Mouse (Mus musculus): ENCODE results near the gene Trmt10a. TPM values are rescaled to one million over a fixed set of nuclear protein-coding genes. Genes with fewer than 3 reads are reported as not detected.

The Trmt10a gene
- 1 to 10 TPM; 3.2 to 4.3 TPM for total RNA-seq (2021)

GRCm38 (mm10) chr3:138143315-138144059, at the start of gene Trmt10a:
TSS of gene Trmt10a (plus strand) at chr3:138143448.
- DNase-seq: peak; percentile 99
- intact Hi-C loops (cut with DNase I): loop anchor here (1.0 to 2.0 kb wide), 3 partner anchors 25 to 279 kb away; partner anchors contain the start of gene H2afz

GRCm38 (mm10) chr3:138095301-138095700, 47.9 kb upstream of the Trmt10a start:
- peak; percentile 15 to 42 for DNase-seq
- intact Hi-C loops (cut with DNase I): no loop called here

- DNase-seq: peak in 1 of 2 experiments; percentile 20
- intact Hi-C loops (cut with DNase I): loop anchor here (2.0 kb wide), 1 partner anchor 21 kb away; no protein-coding TSS in a partner anchor
These were observed 47.5 kb upstream of the Trmt10a start for GRCm38 (mm10) chr3:138095718-138096117.

GRCm38 (mm10) chr3:138096263-138097028, 46.8 kb upstream of the Trmt10a start:
- intact Hi-C loops (cut with DNase I): loop anchor here (2.0 kb wide), 1 partner anchor 22 kb away; no protein-coding TSS in a partner anchor
- DNase-seq: no peak

GRCm38 (mm10) chr3:138097718-138098117, 45.5 kb upstream of the Trmt10a start:
- DNase-seq: peak; percentile 39 to 46
- intact Hi-C loops (cut with DNase I): loop anchor here (2.0 kb wide), 1 partner anchor 23 kb away; no protein-coding TSS in a partner anchor

GRCm38 (mm10) chr3:138101936-138102335, 41.3 kb upstream of the Trmt10a start:
- intact Hi-C loops (cut with DNase I): no loop called here
- DNase-seq: no peak

- intact Hi-C loops (cut with DNase I): no loop called here
- no peak for DNase-seq
These were observed 39.6 kb upstream of the Trmt10a start for GRCm38 (mm10) chr3:138103690-138104089.

GRCm38 (mm10) chr3:138105056-138105455, 38.2 kb upstream of the Trmt10a start:
- DNase-seq: peak in 1 of 2 experiments; percentile 29
- intact Hi-C loops (cut with DNase I): no loop called here

- intact Hi-C loops (cut with DNase I): no loop called here
These were observed 36.4 kb upstream of the Trmt10a start for GRCm38 (mm10) chr3:138106887-138107286.

GRCm38 (mm10) chr3:138110910-138111782, 32.1 kb upstream of the Trmt10a start:
- no peak for DNase-seq
- intact Hi-C loops (cut with DNase I): no loop called here

More at GRCm38 (mm10) chr3:138106887-138107286, 36.4 kb upstream of the Trmt10a start:
- DNase-seq: no peak

GRCm38 (mm10) chr3:138114106-138114505, 29.1 kb upstream of the Trmt10a start:
- no peak for DNase-seq
- intact Hi-C loops (cut with DNase I): no loop called here

GRCm38 (mm10) chr3:138116871-138117270, 26.4 kb upstream of the Trmt10a start:
- intact Hi-C loops (cut with DNase I): no loop called here
- peak; percentile 84 to 85 for DNase-seq

- DNase-seq: no peak
- intact Hi-C loops (cut with DNase I): loop anchor here (2.0 kb wide), 1 partner anchor 24 kb away; the partner anchor contains the start of gene Trmt10a
These were observed 24.9 kb upstream of the Trmt10a start for GRCm38 (mm10) chr3:138118392-138118791.

GRCm38 (mm10) chr3:138118831-138119230, 24.4 kb upstream of the Trmt10a start:
- no peak for DNase-seq
- intact Hi-C loops (cut with DNase I): loop anchor here (2.0 kb wide), 1 partner anchor 24 kb away; the partner anchor contains the start of gene Trmt10a

- intact Hi-C loops (cut with DNase I): loop anchor here (2.0 kb wide), 1 partner anchor 23 kb away; the partner anchor contains the start of gene Trmt10a
- DNase-seq: peak; percentile 48 to 58
These were observed 23.7 kb upstream of the Trmt10a start for GRCm38 (mm10) chr3:138119444-138120105.

- intact Hi-C loops (cut with DNase I): no loop called here
- no peak for DNase-seq
These were observed 21.8 kb upstream of the Trmt10a start for GRCm38 (mm10) chr3:138121461-138121860.

- DNase-seq: no peak
- intact Hi-C loops (cut with DNase I): no loop called here
These were observed 19.4 kb upstream of the Trmt10a start for GRCm38 (mm10) chr3:138123842-138124241.

- intact Hi-C loops (cut with DNase I): no loop called here
- no peak for DNase-seq
These were observed 14.1 kb upstream of the Trmt10a start for GRCm38 (mm10) chr3:138129110-138129509.

GRCm38 (mm10) chr3:138130692-138131091, 12.6 kb upstream of the Trmt10a start:
- no peak for DNase-seq
- intact Hi-C loops (cut with DNase I): no loop called here

GRCm38 (mm10) chr3:138131168-138131567, 12.1 kb upstream of the Trmt10a start:
- intact Hi-C loops (cut with DNase I): no loop called here
- no peak for DNase-seq
